Mouse (Mus musculus): ENCODE results near the gene Kcnh7.
"Not testable (repeated sequence)": the region's sequence is repeated elsewhere in the genome, so short reads cannot be mapped to it uniquely, and the experiment has no call there.

Kcnh7 gene

GRCm38 (mm10) chr2:62717270-62717669 is 466.8 kb downstream of the Kcnh7 start:
- DNase-seq (ENCODE audit: low read depth) = no peak

GRCm38 (mm10) chr2:62715260-62715659 is 468.8 kb downstream of the Kcnh7 start:
- no peak for DNase-seq (ENCODE audit: low read depth)

GRCm38 (mm10) chr2:62714362-62714761 is 469.7 kb downstream of the Kcnh7 start:
- DNase-seq (ENCODE audit: low read depth) = not testable (repeated sequence)

GRCm38 (mm10) chr2:62709633-62710032 is 474.5 kb downstream of the Kcnh7 start:
- no peak for DNase-seq (ENCODE audit: low read depth)

- no peak for DNase-seq (ENCODE audit: low read depth)
These were observed 477.8 kb downstream of the Kcnh7 start for GRCm38 (mm10) chr2:62706313-62706712.

- no peak for DNase-seq (ENCODE audit: low read depth)
These were observed 498.2 kb downstream of the Kcnh7 start for GRCm38 (mm10) chr2:62685934-62686333.

GRCm38 (mm10) chr2:62684989-62685595 is 499.0 kb downstream of the Kcnh7 start:
- no peak for DNase-seq (ENCODE audit: low read depth)

- no peak for DNase-seq (ENCODE audit: low read depth)
These were observed 502.4 kb downstream of the Kcnh7 start for GRCm38 (mm10) chr2:62681667-62682066.

- DNase-seq (ENCODE audit: low read depth) = no peak
These were observed 511.3 kb downstream of the Kcnh7 start for GRCm38 (mm10) chr2:62672788-62673187.

- DNase-seq (ENCODE audit: low read depth) = no peak
These were observed 513.3 kb downstream of the Kcnh7 start for GRCm38 (mm10) chr2:62670767-62671166.

GRCm38 (mm10) chr2:62670301-62670700 is 513.8 kb downstream of the Kcnh7 start:
- DNase-seq (ENCODE audit: low read depth) = no peak

- no peak for DNase-seq (ENCODE audit: low read depth)
These were observed 514.2 kb downstream of the Kcnh7 start for GRCm38 (mm10) chr2:62669848-62670247.

GRCm38 (mm10) chr2:62665536-62665935 is 518.6 kb downstream of the Kcnh7 start:
- DNase-seq (ENCODE audit: low read depth) = no peak

- no peak for DNase-seq (ENCODE audit: low read depth)
These were observed 519.2 kb downstream of the Kcnh7 start for GRCm38 (mm10) chr2:62664839-62665238.

- DNase-seq (ENCODE audit: low read depth) = peak; percentile 83
These were observed 519.9 kb downstream of the Kcnh7 start, which contains the start of gene Gca for GRCm38 (mm10) chr2:62664135-62664670. TSS of gene Gca (plus strand) at chr2:62664285.

GRCm38 (mm10) chr2:62662560-62662959 is 521.5 kb downstream of the Kcnh7 start:
- DNase-seq (ENCODE audit: low read depth) = no peak

- DNase-seq (ENCODE audit: low read depth) = peak; percentile 16
These were observed 523.5 kb downstream of the Kcnh7 start for GRCm38 (mm10) chr2:62660565-62660964.

GRCm38 (mm10) chr2:62656072-62656471 is 528.0 kb downstream of the Kcnh7 start:
- no peak for DNase-seq (ENCODE audit: low read depth)

- DNase-seq (ENCODE audit: low read depth) = peak; percentile 74
These were observed 529.4 kb downstream of the Kcnh7 start for GRCm38 (mm10) chr2:62654519-62655338.

GRCm38 (mm10) chr2:62652466-62652865 is 531.6 kb downstream of the Kcnh7 start:
- DNase-seq (ENCODE audit: low read depth) = no peak

- DNase-seq (ENCODE audit: low read depth) = no peak
These were observed 532.2 kb downstream of the Kcnh7 start for GRCm38 (mm10) chr2:62651890-62652289.

GRCm38 (mm10) chr2:62646671-62647289 is 537.3 kb downstream of the Kcnh7 start:
- DNase-seq (ENCODE audit: low read depth) = peak; percentile 12
